Mouse (Mus musculus): Measurements from ENCODE around the gene Tmem204. TPM values are rescaled to one million over a fixed set of nuclear protein-coding genes. Genes with fewer than 3 reads are reported as not detected.

Tmem204 gene
- polyA plus RNA-seq, 1 experiment from 2014 or later, result 11.7 TPM

DNA sequence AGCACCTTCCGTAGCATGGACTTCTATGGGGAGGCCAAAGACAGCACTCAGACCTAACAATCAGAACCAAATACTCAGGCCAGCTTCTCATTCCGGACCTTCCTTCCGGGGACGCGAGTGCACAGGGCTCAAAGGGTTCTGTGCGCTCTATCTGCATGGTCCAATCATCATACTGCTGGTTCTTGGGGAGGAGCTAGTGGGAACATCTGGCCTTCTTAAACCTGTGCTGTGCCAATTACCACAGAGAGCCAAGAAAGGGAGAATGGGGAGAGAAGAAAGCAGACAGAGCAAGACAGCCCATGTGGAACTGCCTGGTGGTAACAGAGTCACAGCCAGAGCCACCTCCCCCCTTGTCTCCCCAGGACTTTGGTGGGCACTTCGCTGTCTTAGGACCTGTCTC lies 16.8 kb downstream of the Tmem204 start:
- Histone ChIP-seq H3K36me3 (replicated peaks; ENCODE audit: control insufficient read depth, insufficient read depth, low read depth, low read length) (no peaks in the 10 kb centered on the region; the same call in 1 of the 2 replicates), H3K4me3 (ENCODE audit: low read depth, low read length) (no peak overlapping the region), H3K4me1 (ENCODE audit: control insufficient read depth, insufficient read depth, low read length) (no peaks in the 10 kb centered on the region), H3K27ac (replicated peaks; ENCODE audit: low read depth, low read length) (no peak overlapping the region), H3K27me3 (ENCODE audit: control insufficient read depth, insufficient read depth, low read length) (no peaks in the 10 kb centered on the region), H3K9ac (replicated peaks; ENCODE audit: low read length) (no peak overlapping the region), H3K4me2 (ENCODE audit: low read depth, low read length) (no peak overlapping the region), H3K9me3 (replicated peaks; ENCODE audit: control insufficient read depth, low read length) (no peaks in the 10 kb centered on the region)
- DNase-seq (ENCODE audit: low spot score) (no peak), ATAC-seq (replicated peaks; ENCODE audit: insufficient number of reproducible peaks, low FRiP score, low TSS enrichment, low read depth) (no peak)
- 91% methylated on average over 7 of the region's 7 CpGs for WGBS

DNA sequence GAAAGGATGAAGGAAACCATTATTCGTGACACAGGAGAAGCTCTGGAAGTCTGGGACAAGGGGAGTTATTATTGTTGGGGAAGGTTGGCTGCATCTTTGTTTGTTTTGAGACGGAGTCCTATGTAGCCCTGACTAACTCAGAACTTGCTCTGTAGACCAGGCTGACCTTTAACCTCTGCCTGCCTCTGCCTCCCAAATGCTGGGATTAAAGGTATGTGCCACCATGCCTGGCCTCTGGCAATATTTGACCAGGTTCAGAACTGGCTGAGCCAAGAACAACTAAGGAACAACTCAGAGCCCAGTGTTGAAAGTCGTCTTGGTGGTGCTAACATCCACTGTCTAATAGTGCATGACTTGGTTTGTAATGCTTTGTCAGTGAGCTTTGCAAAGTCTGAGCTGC lies 18.2 kb downstream of the Tmem204 start:
- no peaks in the 10 kb centered on the region; the same call in 1 of the 2 replicates for H3K36me3 ChIP-seq (replicated peaks; ENCODE audit: control insufficient read depth, insufficient read depth, low read depth, low read length)
- WGBS, result 86% methylated on average over 3 of the region's 3 CpGs

DNA sequence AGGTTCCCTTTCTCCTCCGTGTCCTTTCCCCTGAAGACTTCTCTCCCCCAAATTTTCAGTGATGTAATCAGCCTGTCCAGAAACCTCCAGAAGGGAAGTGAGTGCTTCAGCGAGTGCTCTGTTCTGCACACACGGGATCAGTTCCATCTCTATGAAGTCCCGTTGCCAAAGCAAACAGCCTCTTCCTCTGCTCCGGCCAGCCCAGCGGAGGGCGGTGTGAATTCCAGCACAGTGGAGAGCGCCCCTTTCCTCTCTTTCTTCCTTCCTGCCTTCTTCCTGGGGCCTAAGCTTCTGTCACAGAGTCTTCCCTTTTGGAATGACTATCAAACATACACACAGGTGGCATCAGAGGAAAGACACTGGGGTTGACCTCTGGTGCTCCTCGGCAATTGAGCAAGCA lies 19.0 kb downstream of the Tmem204 start:
- Histone ChIP-seq H3K4me1 (ENCODE audit: control insufficient read depth, insufficient read depth, low read length) (no peaks in the 10 kb centered on the region), H3K27ac (replicated peaks; ENCODE audit: low read depth, low read length) (no peak overlapping the region), H3K9ac (replicated peaks; ENCODE audit: low read length) (no peak overlapping the region), H3K36me3 (replicated peaks; ENCODE audit: control insufficient read depth, insufficient read depth, low read depth, low read length) (no peaks in the 10 kb centered on the region), H3K9me3 (replicated peaks; ENCODE audit: control insufficient read depth, low read length) (no peaks in the 10 kb centered on the region), H3K27me3 (ENCODE audit: control insufficient read depth, insufficient read depth, low read length) (no peaks in the 10 kb centered on the region), H3K4me3 (ENCODE audit: low read depth, low read length) (no peak overlapping the region), H3K4me2 (ENCODE audit: low read depth, low read length) (no peak overlapping the region)
- 76% methylated on average over 9 of the region's 9 CpGs for WGBS
- DNase-seq (ENCODE audit: low spot score), result no peak
- no peak for ATAC-seq (replicated peaks; ENCODE audit: insufficient number of reproducible peaks, low FRiP score, low TSS enrichment, low read depth)

More for the DNA sequence above, 18.2 kb downstream of the Tmem204 start:
- Histone ChIP-seq H3K4me3 (ENCODE audit: low read depth, low read length) (no peak overlapping the region), H3K4me1 (ENCODE audit: control insufficient read depth, insufficient read depth, low read length) (no peaks in the 10 kb centered on the region), H3K27ac (replicated peaks; ENCODE audit: low read depth, low read length) (no peak overlapping the region), H3K9me3 (replicated peaks; ENCODE audit: control insufficient read depth, low read length) (no peaks in the 10 kb centered on the region), H3K27me3 (ENCODE audit: control insufficient read depth, insufficient read depth, low read length) (no peaks in the 10 kb centered on the region), H3K4me2 (ENCODE audit: low read depth, low read length) (no peak overlapping the region), H3K9ac (replicated peaks; ENCODE audit: low read length) (no peak overlapping the region)
- ATAC-seq (replicated peaks; ENCODE audit: insufficient number of reproducible peaks, low FRiP score, low TSS enrichment, low read depth) (no peak), DNase-seq (ENCODE audit: low spot score) (no peak)

DNA sequence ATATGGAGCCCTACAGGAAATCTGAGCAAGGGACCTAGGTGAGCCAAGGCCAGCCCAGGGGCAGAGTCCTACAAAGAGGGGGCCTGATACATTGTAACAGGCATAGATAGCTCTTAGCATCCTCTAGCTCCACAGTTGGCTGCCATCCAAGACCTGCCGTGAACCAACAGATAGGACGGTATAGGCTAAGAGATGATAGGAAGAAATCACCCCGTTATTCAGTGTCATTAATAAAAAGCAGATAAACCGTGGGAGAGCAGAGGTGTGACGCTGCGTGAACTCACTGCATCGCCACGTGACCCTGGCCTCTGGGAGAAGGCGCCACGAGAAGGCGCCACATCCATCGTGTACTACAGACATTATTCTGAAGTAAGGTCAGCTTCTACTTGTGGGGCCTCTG lies 19.5 kb downstream of the Tmem204 start:
- H3K9ac ChIP-seq (replicated peaks; ENCODE audit: low read length), result no peak overlapping the region
- H3K36me3 ChIP-seq (replicated peaks; ENCODE audit: control insufficient read depth, insufficient read depth, low read depth, low read length), result no peaks in the 10 kb centered on the region
- DNase-seq (ENCODE audit: low spot score) (no peak), ATAC-seq (replicated peaks; ENCODE audit: insufficient number of reproducible peaks, low FRiP score, low TSS enrichment, low read depth) (no peak)
- H3K27me3 ChIP-seq (ENCODE audit: control insufficient read depth, insufficient read depth, low read length), result no peaks in the 10 kb centered on the region
- H3K4me1 ChIP-seq (ENCODE audit: control insufficient read depth, insufficient read depth, low read length), result no peaks in the 10 kb centered on the region
- WGBS, result 94% methylated on average over 12 of the region's 12 CpGs
- no peaks in the 10 kb centered on the region for H3K9me3 ChIP-seq (replicated peaks; ENCODE audit: control insufficient read depth, low read length)
- H3K4me2 ChIP-seq (ENCODE audit: low read depth, low read length), result no peak overlapping the region
- no peak overlapping the region for H3K27ac ChIP-seq (replicated peaks; ENCODE audit: low read depth, low read length)
- H3K4me3 ChIP-seq (ENCODE audit: low read depth, low read length), result no peak overlapping the region

DNA sequence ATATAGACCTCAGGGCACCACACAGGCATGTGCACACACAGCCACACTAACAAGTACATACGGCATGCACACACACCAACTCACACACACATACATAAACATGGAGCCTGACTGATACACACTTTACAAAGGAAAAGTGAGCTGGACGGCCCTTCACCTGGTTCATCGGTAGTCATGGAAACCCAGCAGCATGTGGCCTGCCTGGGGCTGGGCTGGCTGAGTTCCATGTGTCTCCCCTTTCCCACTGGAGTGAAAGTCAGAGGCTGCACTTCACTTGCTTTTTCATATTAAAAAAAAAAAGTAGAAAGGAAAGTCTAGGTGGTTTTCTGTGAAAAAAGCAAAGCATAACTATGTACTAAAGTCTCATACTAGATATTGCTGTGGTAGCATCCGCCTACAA lies 20.1 kb downstream of the Tmem204 start:
- no peak overlapping the region for H3K27ac ChIP-seq (replicated peaks; ENCODE audit: low read depth, low read length)
- H3K9me3 ChIP-seq (replicated peaks; ENCODE audit: control insufficient read depth, low read length), result no peaks in the 10 kb centered on the region
- DNase-seq (ENCODE audit: low spot score) (no peak), ATAC-seq (replicated peaks; ENCODE audit: insufficient number of reproducible peaks, low FRiP score, low TSS enrichment, low read depth) (no peak)
- WGBS, result 77% methylated on average over 4 of the region's 4 CpGs
- H3K4me2 ChIP-seq (ENCODE audit: low read depth, low read length), result no peak overlapping the region
- no peak overlapping the region for H3K4me3 ChIP-seq (ENCODE audit: low read depth, low read length)
- H3K27me3 ChIP-seq (ENCODE audit: control insufficient read depth, insufficient read depth, low read length), result no peaks in the 10 kb centered on the region
- no peak overlapping the region for H3K9ac ChIP-seq (replicated peaks; ENCODE audit: low read length)
- no peaks in the 10 kb centered on the region for H3K4me1 ChIP-seq (ENCODE audit: control insufficient read depth, insufficient read depth, low read length)
- no peaks in the 10 kb centered on the region; the same call in 1 of the 2 replicates for H3K36me3 ChIP-seq (replicated peaks; ENCODE audit: control insufficient read depth, insufficient read depth, low read depth, low read length)

DNA sequence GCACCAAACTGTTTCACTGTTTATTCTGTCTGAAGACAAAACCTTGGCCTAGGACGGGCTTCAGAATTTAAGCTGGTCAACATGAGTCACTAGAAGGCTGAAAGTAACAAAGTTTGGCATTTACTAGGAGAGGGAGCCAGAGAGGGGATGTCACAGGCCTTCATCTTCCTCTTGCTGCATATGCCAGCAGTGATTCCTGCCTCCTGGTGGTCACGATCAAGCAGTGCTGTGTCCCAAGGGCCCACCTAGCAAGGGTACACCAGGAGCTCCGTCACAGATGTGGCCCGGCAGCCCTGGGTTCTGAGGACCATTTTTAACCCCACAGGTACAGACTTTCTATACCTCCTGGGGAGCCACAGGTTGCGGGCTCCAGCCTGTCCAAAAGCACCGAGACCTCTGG lies 26.4 kb downstream of the Tmem204 start:
- H3K4me2 ChIP-seq (ENCODE audit: low read depth, low read length), result no peak overlapping the region
- H3K4me3 ChIP-seq (ENCODE audit: low read depth, low read length), result no peak overlapping the region
- ATAC-seq (replicated peaks; ENCODE audit: insufficient number of reproducible peaks, low FRiP score, low TSS enrichment, low read depth) (no peak), DNase-seq (ENCODE audit: low spot score) (no peak)
- H3K9me3 ChIP-seq (replicated peaks; ENCODE audit: control insufficient read depth, low read length), result no peaks in the 10 kb centered on the region
- no peak overlapping the region for H3K9ac ChIP-seq (replicated peaks; ENCODE audit: low read length)
- no peak overlapping the region for H3K27ac ChIP-seq (replicated peaks; ENCODE audit: low read depth, low read length)
- WGBS, result 84% methylated on average over 6 of the region's 6 CpGs
- no peaks in the 10 kb centered on the region for H3K27me3 ChIP-seq (ENCODE audit: control insufficient read depth, insufficient read depth, low read length)
- no peaks in the 10 kb centered on the region; the same call in 1 of the 2 replicates for H3K36me3 ChIP-seq (replicated peaks; ENCODE audit: control insufficient read depth, insufficient read depth, low read depth, low read length)
- H3K4me1 ChIP-seq (ENCODE audit: control insufficient read depth, insufficient read depth, low read length), result no peaks in the 10 kb centered on the region

DNA sequence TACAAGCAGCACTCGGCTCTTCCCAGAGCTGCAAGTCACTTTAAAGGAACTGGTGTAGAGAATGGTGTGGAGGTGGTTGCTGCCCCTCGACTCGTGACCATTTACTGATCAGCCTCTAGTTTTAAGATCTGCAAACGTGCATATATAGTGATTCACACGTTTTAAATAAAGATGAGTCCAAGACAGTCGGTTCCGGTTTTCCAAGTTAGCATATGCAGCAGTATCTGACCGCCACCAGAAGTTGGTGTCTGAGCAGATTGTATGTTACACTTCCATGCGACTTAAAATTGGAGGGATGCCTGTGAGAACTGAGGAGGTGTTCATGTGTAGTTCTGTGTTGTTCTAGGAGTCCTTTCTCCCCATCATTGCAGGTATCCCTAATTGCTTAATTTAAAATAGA lies 30.1 kb downstream of the Tmem204 start:
- ATAC-seq (replicated peaks; ENCODE audit: insufficient number of reproducible peaks, low FRiP score, low TSS enrichment, low read depth), result no peak
- Histone ChIP-seq H3K4me1 (ENCODE audit: control insufficient read depth, insufficient read depth, low read length) (no peaks in the 10 kb centered on the region), H3K9me3 (replicated peaks; ENCODE audit: control insufficient read depth, low read length) (no peaks in the 10 kb centered on the region), H3K27ac (replicated peaks; ENCODE audit: low read depth, low read length) (no peak overlapping the region), H3K4me2 (ENCODE audit: low read depth, low read length) (no peak overlapping the region), H3K27me3 (ENCODE audit: control insufficient read depth, insufficient read depth, low read length) (no peaks in the 10 kb centered on the region), H3K4me3 (ENCODE audit: low read depth, low read length) (no peak overlapping the region), H3K9ac (replicated peaks; ENCODE audit: low read length) (no peak overlapping the region), H3K36me3 (replicated peaks; ENCODE audit: control insufficient read depth, insufficient read depth, low read depth, low read length) (no peaks in the 10 kb centered on the region; the same call in none of the 2 replicates)
- 86% methylated on average over 9 of the region's 9 CpGs for WGBS
- no peak for DNase-seq (ENCODE audit: low spot score)

DNA sequence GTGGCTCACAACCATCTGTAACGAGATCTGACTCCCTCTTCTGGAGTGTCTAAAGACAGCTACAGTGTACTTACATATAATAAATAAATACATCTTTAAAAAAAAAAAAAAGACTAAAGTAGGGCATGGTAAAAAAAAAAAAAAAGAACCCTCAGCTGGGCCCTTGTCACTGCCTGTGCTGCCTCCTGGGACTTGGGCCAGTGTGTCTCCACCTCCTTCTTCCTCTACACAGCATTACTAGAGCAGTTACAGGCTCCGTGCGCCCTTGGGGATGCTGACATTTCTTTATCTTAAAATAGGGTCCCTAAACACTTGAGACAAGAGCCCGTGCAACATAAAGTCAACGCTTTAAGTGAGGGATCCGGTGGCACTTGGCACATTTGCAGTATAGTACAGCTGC lies 36.2 kb downstream of the Tmem204 start:
- Histone ChIP-seq H3K4me2 (ENCODE audit: low read depth, low read length) (no peak overlapping the region), H3K9ac (replicated peaks; ENCODE audit: low read length) (no peak overlapping the region), H3K9me3 (replicated peaks; ENCODE audit: control insufficient read depth, low read length) (no peaks in the 10 kb centered on the region), H3K27me3 (ENCODE audit: control insufficient read depth, insufficient read depth, low read length) (no peaks in the 10 kb centered on the region), H3K36me3 (replicated peaks; ENCODE audit: control insufficient read depth, insufficient read depth, low read depth, low read length) (no peaks in the 10 kb centered on the region; the same call in none of the 2 replicates), H3K4me3 (ENCODE audit: low read depth, low read length) (no peak overlapping the region), H3K4me1 (ENCODE audit: control insufficient read depth, insufficient read depth, low read length) (no peaks in the 10 kb centered on the region), H3K27ac (replicated peaks; ENCODE audit: low read depth, low read length) (no peak overlapping the region)
- DNase-seq (ENCODE audit: low spot score) (no peak), ATAC-seq (replicated peaks; ENCODE audit: insufficient number of reproducible peaks, low FRiP score, low TSS enrichment, low read depth) (no peak)
- 89% methylated on average over 5 of the region's 6 CpGs for WGBS

Data from embryonic facial prominence, embryonic 11.5 days (tissue).